Mouse (Mus musculus) hindbrain, embryonic 12.5 days (tissue): ENCODE measurements around the gene Rapgef2. TPM values are rescaled to one million over a fixed set of nuclear protein-coding genes. Genes with fewer than 3 reads are reported as not detected.

ENCODE experiments used
- ATAC-seq: fragments of 200-750 bp; cut with Nextera tagmentation; 2 replicates; pipeline ENCODE4 v1.8.0; 2017; ENCODE audit warnings: moderate TSS enrichment; ENCODE audit not compliant: low FRiP score
- H3K27ac ChIP-seq: fragments of 300-500 bp; sonication (generic); 2 replicates; pipeline ENCODE4 v1.5.1; 2016; ENCODE audit warnings: mild to moderate bottlenecking
- H3K27me3 ChIP-seq: fragments of 300-500 bp; sonication (generic); 2 replicates; pipeline ENCODE4 v1.6.1; 2016; ENCODE audit warnings: mild to moderate bottlenecking
- H3K36me3 ChIP-seq: fragments of 300-500 bp; sonication (generic); 2 replicates; pipeline ENCODE4 v1.6.1; 2016; ENCODE audit warnings: mild to moderate bottlenecking
- H3K4me1 ChIP-seq: fragments of 300-500 bp; sonication (generic); 2 replicates; pipeline ENCODE4 v1.6.1; 2016
- H3K4me2 ChIP-seq: fragments of 300-500 bp; sonication (generic); replicated peaks from 2 replicates; pipeline ENCODE4 v1.6.1; 2016; ENCODE audit warnings: mild to moderate bottlenecking
- H3K4me3 ChIP-seq: fragments of 300-500 bp; sonication (generic); 2 replicates; pipeline ENCODE4 v1.5.1; 2016; ENCODE audit warnings: mild to moderate bottlenecking
- H3K9ac ChIP-seq: fragments of 300-500 bp; sonication (generic); 2 replicates; pipeline ENCODE4 v1.6.1; 2016; ENCODE audit warnings: mild to moderate bottlenecking, moderate library complexity
- H3K9me3 ChIP-seq: fragments of 300-500 bp; sonication (generic); replicated peaks from 2 replicates; pipeline ENCODE4 v1.6.1; 2016; ENCODE audit warnings: mild to moderate bottlenecking
- WGBS: fragments of 180-500 bp; shearing (Covaris S2); methylation state at CpG from one replicate; pipeline ENCODE4 v1.1.7; 2016; 5-methylcytosine and 5-hydroxymethylcytosine counted together
- polyA plus RNA-seq: library from polyadenylated mRNA; unstranded; fragments of >200 nt; fragmentation: Nextera tagmentation; extraction: Ambion mirVana; gene quantifications from 2 replicates; pipeline ENCODE4 v1.2.1, GENCODE M21; 2016

Rapgef2 gene
- polyA plus RNA-seq, 1 experiment from 2014 or later: 12.1 TPM

DNA sequence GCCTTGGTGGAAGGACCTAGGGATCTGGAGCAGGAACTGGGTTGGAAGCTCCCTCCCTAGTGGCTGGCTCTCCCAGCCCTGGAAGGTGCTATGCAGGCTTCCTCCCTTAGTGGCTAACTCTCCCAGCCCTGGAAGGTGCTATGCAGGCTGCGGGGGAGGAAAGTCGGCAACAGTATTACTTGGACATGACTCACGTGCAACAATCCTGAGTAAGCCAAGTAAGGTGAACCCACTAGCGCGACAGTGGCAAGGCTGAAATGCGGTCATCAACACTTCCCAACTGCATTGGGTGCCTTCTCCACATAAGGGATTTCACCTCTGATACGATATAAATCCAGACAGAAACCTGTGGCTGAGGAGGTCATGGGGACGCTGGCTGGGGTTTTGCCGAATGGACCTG, 42.0 kb downstream of the Rapgef2 start:
- Histone ChIP-seq H3K4me3 (no peak overlapping the region), H3K27ac (no peak overlapping the region), H3K9me3 (no peaks in the 10 kb centered on the region), H3K9ac (no peak overlapping the region), H3K4me2 (no peak overlapping the region), H3K4me1 (peaks cover 5% of the 10 kb centered on the region; the same call in 1 of the 2 replicates), H3K36me3 (no peaks in the 10 kb centered on the region), H3K27me3 (no peaks in the 10 kb centered on the region)
- 73% methylated on average over 9 of the region's 9 CpGs for WGBS
- no peak for ATAC-seq

DNA sequence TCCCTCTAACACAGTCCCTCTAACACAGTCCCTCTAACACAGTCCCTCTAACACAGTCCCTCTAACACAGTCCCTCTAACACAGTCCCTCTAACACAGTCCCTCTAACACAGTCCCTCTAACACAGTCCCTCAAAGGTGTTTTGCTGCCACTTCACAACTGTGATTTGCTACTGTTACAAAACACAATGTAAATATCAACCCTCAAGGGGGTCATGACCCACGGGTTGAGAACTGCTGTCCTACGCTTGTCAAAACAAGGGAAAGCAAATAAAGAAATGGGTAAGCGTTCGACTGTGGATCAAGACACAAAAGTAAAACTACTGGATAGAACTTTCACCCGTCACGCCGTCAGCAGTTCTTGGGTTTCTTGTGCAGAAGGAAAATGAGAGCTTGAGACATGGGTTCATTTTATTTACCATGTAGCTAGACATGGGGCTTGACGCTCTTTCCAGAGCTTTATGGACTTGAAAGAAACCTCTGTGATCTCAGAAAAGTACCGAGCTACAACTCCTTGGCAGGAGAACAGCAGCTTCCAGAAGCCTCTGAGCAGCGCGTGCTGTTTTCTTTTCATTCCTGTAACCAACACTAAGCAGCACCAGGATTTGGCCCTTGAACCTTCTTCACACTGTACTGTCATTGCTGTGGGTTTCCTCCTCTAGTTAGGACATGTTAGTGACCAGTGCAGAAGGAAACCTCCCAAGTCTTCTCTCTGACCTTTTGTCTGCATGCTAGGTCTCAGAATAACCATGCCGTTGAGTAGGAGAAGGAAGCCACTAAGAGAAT, 43.2 kb downstream of the Rapgef2 start:
- no peaks in the 10 kb centered on the region for H3K9me3 ChIP-seq
- H3K36me3 ChIP-seq: no peaks in the 10 kb centered on the region
- no peak overlapping the region for H3K9ac ChIP-seq
- no peak for ATAC-seq
- no peaks in the 10 kb centered on the region for H3K27me3 ChIP-seq
- 67% methylated on average over 12 of the region's 12 CpGs for WGBS
- H3K27ac ChIP-seq: no peak overlapping the region
- H3K4me3 ChIP-seq: no peak overlapping the region
- peaks cover 8% of the 10 kb centered on the region; the same call in 1 of the 2 replicates for H3K4me1 ChIP-seq
- no peak overlapping the region for H3K4me2 ChIP-seq

DNA sequence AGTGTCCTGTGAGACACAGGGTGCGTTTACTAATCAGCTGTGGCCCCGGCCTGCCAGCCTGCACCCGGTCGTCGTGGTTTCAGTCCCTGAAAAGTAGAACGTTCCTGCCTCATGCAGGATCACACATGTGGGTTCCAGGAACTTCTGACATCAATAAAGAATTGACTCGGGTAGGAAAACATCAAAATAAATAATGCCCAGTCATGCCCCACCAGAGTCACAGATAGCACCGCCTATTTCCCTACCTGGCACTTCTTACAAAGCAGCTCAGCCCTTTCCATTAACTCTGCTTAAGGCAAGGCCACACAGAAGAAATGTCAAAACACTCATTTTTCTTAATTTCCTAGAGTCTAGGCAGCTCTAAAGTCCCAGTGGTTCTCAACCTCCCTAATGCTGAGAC, 44.0 kb downstream of the Rapgef2 start:
- Histone ChIP-seq H3K36me3 (no peaks in the 10 kb centered on the region), H3K27me3 (no peaks in the 10 kb centered on the region), H3K4me3 (no peak overlapping the region), H3K4me1 (peaks cover 7% of the 10 kb centered on the region; the same call in 1 of the 2 replicates), H3K9ac (no peak overlapping the region), H3K9me3 (no peaks in the 10 kb centered on the region), H3K27ac (no peak overlapping the region), H3K4me2 (no peak overlapping the region)
- ATAC-seq: no peak
- WGBS: 75% methylated on average over 8 of the region's 8 CpGs

DNA sequence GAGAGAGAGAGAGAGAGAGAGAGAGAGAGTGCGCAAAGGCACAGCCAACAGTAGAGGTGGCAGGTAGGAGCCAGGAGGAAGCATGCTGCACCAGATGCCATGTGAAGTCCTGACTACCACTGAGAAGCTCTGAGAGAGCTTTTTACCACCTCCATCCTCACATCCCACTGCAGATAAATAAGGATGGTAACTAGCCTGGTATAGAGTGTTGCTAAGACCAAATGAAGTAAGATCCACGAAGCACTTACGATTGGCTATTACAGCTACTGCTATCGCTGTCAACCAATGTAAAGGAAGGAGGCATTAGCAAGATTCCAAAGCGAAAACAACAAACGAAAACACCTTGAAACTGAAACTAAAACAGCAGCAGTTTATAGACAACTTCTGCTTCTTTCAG, 47.3 kb downstream of the Rapgef2 start:
- Histone ChIP-seq H3K27me3 (no peaks in the 10 kb centered on the region), H3K9ac (no peak overlapping the region), H3K4me2 (no peak overlapping the region), H3K4me3 (no peak overlapping the region), H3K9me3 (no peaks in the 10 kb centered on the region), H3K27ac (no peak overlapping the region), H3K4me1 (0 out of 2 replicates have a peak, but pooled peaks cover 7% of the 10 kb centered on the region), H3K36me3 (no peaks in the 10 kb centered on the region)
- no peak for ATAC-seq
- WGBS: 87% methylated on average over 6 of the region's 6 CpGs

DNA sequence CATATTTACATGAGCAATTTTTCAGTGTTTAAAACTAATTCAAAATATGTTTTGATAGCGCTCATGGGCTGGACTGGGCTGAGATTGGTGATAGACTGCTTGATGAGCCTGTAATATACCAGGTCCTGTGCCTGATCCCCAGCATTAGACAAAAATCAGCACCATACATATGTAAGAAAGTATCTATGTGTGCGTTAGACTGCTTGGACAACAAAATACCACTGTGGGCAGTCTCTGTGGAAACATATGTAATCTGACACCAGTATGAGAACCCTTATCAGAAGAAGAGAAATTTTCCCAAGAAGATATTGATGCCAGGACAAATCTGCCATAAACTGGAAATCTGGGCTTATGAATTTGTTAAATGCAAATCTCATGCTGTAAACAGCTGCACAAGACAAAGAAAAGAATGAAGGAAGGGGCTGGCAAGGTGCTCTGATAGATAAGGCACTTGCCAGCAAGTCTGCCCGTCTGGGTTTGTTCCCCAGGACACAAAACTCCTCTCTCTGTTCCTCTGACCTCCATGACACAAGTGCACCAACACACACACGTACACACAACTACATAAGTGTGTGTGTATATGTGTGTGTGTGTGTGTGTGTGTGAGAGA, 47.8 kb downstream of the Rapgef2 start:
- Histone ChIP-seq H3K4me1 (0 out of 2 replicates have a peak, but pooled peaks cover 7% of the 10 kb centered on the region), H3K4me2 (no peak overlapping the region), H3K27me3 (no peaks in the 10 kb centered on the region), H3K9me3 (no peaks in the 10 kb centered on the region), H3K9ac (no peak overlapping the region), H3K36me3 (no peaks in the 10 kb centered on the region), H3K4me3 (no peak overlapping the region), H3K27ac (no peak overlapping the region)
- no peak for ATAC-seq
- WGBS: 75% methylated on average over 4 of the region's 4 CpGs

DNA sequence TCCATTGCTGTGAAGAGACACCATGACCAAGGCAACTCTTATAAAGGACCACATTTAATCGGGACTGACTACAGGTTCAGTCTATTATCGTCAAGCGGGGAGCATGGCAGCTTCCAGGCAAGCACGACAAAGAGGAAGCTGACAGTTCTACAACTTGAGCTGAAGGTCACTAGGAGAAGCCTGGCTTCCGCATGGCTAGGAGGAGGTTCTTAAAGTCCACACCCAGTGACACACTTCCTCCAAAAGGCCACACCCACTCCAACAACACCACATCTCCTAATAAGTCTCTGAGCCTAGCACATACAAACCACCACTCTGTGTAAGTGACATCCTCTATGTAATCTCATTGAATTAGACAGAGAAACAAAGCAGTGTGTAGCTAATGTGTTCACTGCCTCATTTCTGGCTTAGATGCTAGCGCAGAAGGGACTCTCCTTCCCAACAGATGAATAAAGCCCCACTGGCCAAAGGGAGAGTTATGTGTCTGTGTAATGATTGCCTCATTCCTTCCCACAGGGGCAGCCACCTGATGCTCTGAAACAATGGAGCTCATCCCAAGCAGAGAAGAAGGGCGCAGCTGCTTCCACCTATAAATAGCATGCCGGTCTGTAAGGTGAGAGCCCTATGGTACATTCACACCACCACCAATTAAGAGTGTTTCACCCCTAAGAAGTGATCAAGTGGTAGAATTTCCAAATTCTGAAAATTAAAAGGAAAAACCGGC, 48.5 kb downstream of the Rapgef2 start:
- no peak for ATAC-seq
- H3K27me3 ChIP-seq: no peaks in the 10 kb centered on the region
- H3K27ac ChIP-seq: no peak overlapping the region
- no peaks in the 10 kb centered on the region for H3K36me3 ChIP-seq
- no peak overlapping the region for H3K4me3 ChIP-seq
- no peaks in the 10 kb centered on the region for H3K9me3 ChIP-seq
- H3K4me2 ChIP-seq: no peak overlapping the region
- 0 out of 2 replicates have a peak, but pooled peaks cover 5% of the 10 kb centered on the region for H3K4me1 ChIP-seq
- no peak overlapping the region for H3K9ac ChIP-seq
- WGBS: 88% methylated on average over 9 of the region's 9 CpGs

GRCm38 (mm10) chr3:79234485-79234884, 51.8 kb downstream of the Rapgef2 start:
- Histone ChIP-seq H3K4me2 (no peak overlapping the region), H3K27me3 (no peaks in the 10 kb centered on the region), H3K9me3 (no peaks in the 10 kb centered on the region), H3K36me3 (no peaks in the 10 kb centered on the region), H3K27ac (no peak overlapping the region), H3K4me3 (no peak overlapping the region), H3K4me1 (peaks cover 8% of the 10 kb centered on the region; the same call in 1 of the 2 replicates), H3K9ac (no peak overlapping the region)
- WGBS: 73% methylated on average over 3 of the region's 3 CpGs
- ATAC-seq: no peak

DNA sequence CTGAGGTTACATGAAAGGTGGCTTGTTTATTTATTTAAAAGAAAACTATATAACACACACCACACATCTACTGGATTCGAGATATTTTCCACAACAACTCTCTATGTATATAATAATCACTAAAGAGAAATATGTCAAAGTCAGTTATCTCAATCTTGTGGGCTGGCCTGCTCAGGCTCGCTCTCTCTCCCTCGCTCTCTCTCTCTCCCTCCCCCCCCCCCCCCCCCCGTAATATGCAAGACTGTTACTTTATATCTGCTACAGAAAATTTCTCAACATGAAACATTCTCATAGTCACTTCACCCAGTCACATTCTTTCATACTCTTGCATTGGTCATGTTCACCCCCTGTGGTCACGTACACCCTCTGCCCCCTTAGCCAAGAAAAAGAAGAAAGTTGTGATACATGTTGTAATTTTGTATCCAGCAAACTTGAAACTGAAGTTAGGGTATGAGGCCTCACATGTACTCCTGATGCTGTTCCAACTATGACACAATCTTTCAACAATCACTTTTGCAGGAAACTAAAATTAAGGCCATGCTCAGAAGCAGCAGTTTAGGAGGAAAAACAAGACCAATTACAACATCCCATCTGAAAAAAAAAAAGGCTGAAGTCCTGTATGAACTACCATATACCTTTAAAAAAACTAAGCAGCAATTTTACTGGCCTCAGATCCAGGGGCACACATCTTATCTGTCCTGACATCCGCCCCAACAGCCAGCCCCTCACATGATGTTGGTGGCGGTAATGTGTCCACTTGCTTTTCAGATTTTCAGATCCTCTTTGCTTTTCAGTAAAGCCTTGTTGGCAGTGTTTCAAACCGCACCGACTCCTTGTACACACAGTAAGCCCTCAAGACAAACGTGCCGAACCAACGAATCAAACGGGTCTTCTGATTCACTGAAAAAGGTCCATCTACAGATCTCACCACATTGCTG, 52.6 kb downstream of the Rapgef2 start:
- WGBS: 85% methylated on average over 13 of the region's 13 CpGs

GRCm38 (mm10) chr3:79230718-79231117, 55.6 kb downstream of the Rapgef2 start:
- H3K9me3 ChIP-seq: no peaks in the 10 kb centered on the region
- no peak for ATAC-seq
- H3K9ac ChIP-seq: no peak overlapping the region
- no peak overlapping the region for H3K27ac ChIP-seq
- no peaks in the 10 kb centered on the region for H3K36me3 ChIP-seq
- no peak overlapping the region for H3K4me3 ChIP-seq
- H3K4me1 ChIP-seq: peaks cover 12% of the 10 kb centered on the region
- 97% methylated on average over 4 of the region's 4 CpGs for WGBS
- H3K4me2 ChIP-seq: no peak overlapping the region
- no peaks in the 10 kb centered on the region for H3K27me3 ChIP-seq

More for the DNA sequence above, 52.6 kb downstream of the Rapgef2 start:
- no peaks in the 10 kb centered on the region for H3K9me3 ChIP-seq
- no peak overlapping the region for H3K4me2 ChIP-seq
- H3K36me3 ChIP-seq: no peaks in the 10 kb centered on the region
- H3K27ac ChIP-seq: no peak overlapping the region
- H3K27me3 ChIP-seq: no peaks in the 10 kb centered on the region
- no peak overlapping the region for H3K4me3 ChIP-seq
- no peak for ATAC-seq
- no peak overlapping the region for H3K9ac ChIP-seq
- peaks cover 6% of the 10 kb centered on the region; the same call in 1 of the 2 replicates for H3K4me1 ChIP-seq

GRCm38 (mm10) chr3:79229546-79229945, 56.8 kb downstream of the Rapgef2 start:
- H3K36me3 ChIP-seq: no peaks in the 10 kb centered on the region
- 73% methylated on average over 6 of the region's 6 CpGs for WGBS
- no peak overlapping the region for H3K4me3 ChIP-seq
- peaks cover 13% of the 10 kb centered on the region for H3K4me1 ChIP-seq
- no peak for ATAC-seq
- no peaks in the 10 kb centered on the region for H3K9me3 ChIP-seq
- no peak overlapping the region for H3K27ac ChIP-seq
- H3K27me3 ChIP-seq: no peaks in the 10 kb centered on the region
- H3K9ac ChIP-seq: no peak overlapping the region
- no peak overlapping the region for H3K4me2 ChIP-seq

DNA sequence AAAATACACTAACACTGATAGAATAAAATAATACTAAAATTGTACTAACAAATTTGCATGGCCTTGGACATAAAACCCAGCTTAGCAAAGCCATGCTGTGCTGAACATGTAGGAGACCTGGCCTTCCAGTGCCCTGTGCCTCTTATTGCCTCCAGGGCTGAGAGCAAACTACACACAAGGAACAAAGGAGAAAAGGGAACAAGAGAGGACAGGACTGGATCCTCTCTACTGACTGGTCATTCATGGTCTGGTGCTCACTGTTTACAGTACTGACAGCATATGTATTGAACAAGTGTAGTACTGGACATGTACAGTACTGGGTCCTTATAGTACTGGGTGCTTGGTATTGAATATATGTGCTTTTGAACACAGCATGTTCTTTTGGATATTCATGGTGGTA, 58.0 kb downstream of the Rapgef2 start:
- Histone ChIP-seq H3K36me3 (no peaks in the 10 kb centered on the region), H3K9ac (no peak overlapping the region), H3K27me3 (no peaks in the 10 kb centered on the region), H3K4me3 (no peak overlapping the region), H3K9me3 (no peaks in the 10 kb centered on the region), H3K4me2 (no peak overlapping the region), H3K27ac (no peak overlapping the region), H3K4me1 (peaks cover 15% of the 10 kb centered on the region)
- ATAC-seq: no peak
